In genomic region chr19:15617233-15617915, GRCm38 (mm10) we compare ENCODE assay signal across 9 mouse cellular contexts.
DNase-seq lines count a peak whose midpoint lies in the region; ATAC-seq and TF ChIP-seq lines count a peak whose summit lies in the region.
"Had no signal": no experiment of that assay in that cellular context is flagged by ENCODE, and none has a peak within 500 bp of the region (broad histone marks: within the 10 kb centered on the region; RNA-seq: fewer than 3 reads in every experiment).

No protein-coding gene starts in this region.

- no peaks in the 10 kb centered on the region for H3K36me3 ChIP-seq in heart, adult 2 months (ENCODE audit: control insufficient read depth, insufficient read depth, low read length)
- H3K36me3 ChIP-seq in hindbrain, embryonic 11.5 days (ENCODE audit: control insufficient read depth, insufficient read depth, low read length): no peaks in the 10 kb centered on the region
- no peaks in the 10 kb centered on the region for H3K36me3 ChIP-seq in midbrain, embryonic 13.5 days
- H3K36me3 ChIP-seq: lung, embryonic 15.5 days had no signal

- H3K9ac ChIP-seq in heart, adult 2 months (ENCODE audit: low read depth, low read length): no peak overlapping the region
- H3K9ac ChIP-seq in hindbrain, embryonic 11.5 days (ENCODE audit: low read depth, low read length): no peak overlapping the region
- H3K9ac ChIP-seq in midbrain, embryonic 13.5 days (replicated peaks): no peak overlapping the region
- H3K9ac ChIP-seq: lung, embryonic 15.5 days had no signal

- H3K4me2 ChIP-seq in hindbrain, embryonic 11.5 days (replicated peaks; ENCODE audit: low read depth, low read length): no peak overlapping the region
- H3K4me2 ChIP-seq in midbrain, embryonic 13.5 days (replicated peaks): no peak overlapping the region
- H3K4me2 ChIP-seq: lung, embryonic 15.5 days had no signal

- TF ChIP-seq CTCF in heart, adult 2 months (IDR thresholded peaks at IDR 0.05): peak; percentile 93

- H3K27me3 ChIP-seq in heart, adult 2 months (ENCODE audit: control insufficient read depth, insufficient read depth, low read length): no peaks in the 10 kb centered on the region
- H3K27me3 ChIP-seq in hindbrain, embryonic 11.5 days (ENCODE audit: control insufficient read depth, insufficient read depth, low read length): no peaks in the 10 kb centered on the region
- H3K27me3 ChIP-seq in midbrain, embryonic 13.5 days: peaks cover 25% of the 10 kb centered on the region
- H3K27me3 ChIP-seq: lung, embryonic 15.5 days had no signal

- no peak overlapping the region for H3K4me3 ChIP-seq in heart, adult 2 months
- H3K4me3 ChIP-seq in hindbrain, embryonic 11.5 days (ENCODE audit: low read depth, low read length): no peak overlapping the region
- no peak overlapping the region for H3K4me3 ChIP-seq in midbrain, embryonic 13.5 days (replicated peaks)
- H3K4me3 ChIP-seq: lung, embryonic 15.5 days had no signal

- no peak overlapping the region for H3K27ac ChIP-seq in heart, adult 2 months
- H3K27ac ChIP-seq in hindbrain, embryonic 11.5 days (ENCODE audit: low read depth, low read length): no peak overlapping the region
- H3K27ac ChIP-seq in midbrain, embryonic 13.5 days: no peak overlapping the region
- H3K27ac ChIP-seq: lung, embryonic 15.5 days had no signal

- H3K4me1 ChIP-seq in heart, adult 2 months (ENCODE audit: control insufficient read depth, insufficient read depth, low read length): no peaks in the 10 kb centered on the region
- peaks cover 2% of the 10 kb centered on the region; the same call in 1 of the 2 replicates for H3K4me1 ChIP-seq in hindbrain, embryonic 11.5 days (replicated peaks; ENCODE audit: control insufficient read depth, insufficient read depth, low read length)
- H3K4me1 ChIP-seq in midbrain, embryonic 13.5 days (replicated peaks): peaks cover 33% of the 10 kb centered on the region
- H3K4me1 ChIP-seq: lung, embryonic 15.5 days had no signal

- intact Hi-C loops in heart, adult 2 months (cut with DNase I): loop anchor here (1.0 kb wide), 1 partner anchor 1636 kb away; no protein-coding TSS in a partner anchor

- no peaks in the 10 kb centered on the region for H3K9me3 ChIP-seq in hindbrain, embryonic 11.5 days (ENCODE audit: control insufficient read depth, low read length)
- no peaks in the 10 kb centered on the region for H3K9me3 ChIP-seq in midbrain, embryonic 13.5 days
- H3K9me3 ChIP-seq: lung, embryonic 15.5 days had no signal

- no peaks in the 10 kb centered on the region for H3K79me2 ChIP-seq in heart, adult 2 months (replicated peaks; ENCODE audit: control insufficient read depth, insufficient read depth, low read length)

- TF ChIP-seq EP300 in heart, adult 2 months (IDR thresholded peaks at IDR 0.05; ENCODE audit: insufficient read depth, low read depth, low read length): no peak

- DNase-seq in heart, adult 2 months: peak; percentile 9 to 45
- DNase-seq in heart, adult 11 months: no peak
- peak; percentile 67 for DNase-seq in adrenal gland, postnatal 10 days
- DNase-seq in embryo, embryonic 9.5 days (ENCODE audit: extremely low spot score): peak; percentile 54
- DNase-seq in hindbrain, embryonic 11.5 days (ENCODE audit: low spot score): peak; percentile 78
- peak; percentile 20 to 51 for DNase-seq in layer of hippocampus, postnatal 36 days
- DNase-seq in telencephalon, adult 2 months (ENCODE audit: low read depth, low spot score): peak; percentile 27

- no peak for TF ChIP-seq POLR2A in heart, adult 2 months (IDR thresholded peaks at IDR 0.05; ENCODE audit: insufficient read depth, low read depth, low read length)

- ATAC-seq in hindbrain, embryonic 11.5 days (ENCODE audit: low FRiP score): peak; percentile 37
- peak; percentile 56; the same call in 1 of the 2 replicates for ATAC-seq in midbrain, embryonic 13.5 days

- 17% methylated on average over 6 of the region's 6 CpGs for WGBS in heart, adult 2 months
- WGBS in hindbrain, embryonic 11.5 days: 21% methylated on average over 6 of the region's 6 CpGs
- WGBS in midbrain, embryonic 13.5 days: 17% methylated on average over 6 of the region's 6 CpGs
